ENCODE assay signal across 19 mouse cellular contexts in the genomic region with DNA sequence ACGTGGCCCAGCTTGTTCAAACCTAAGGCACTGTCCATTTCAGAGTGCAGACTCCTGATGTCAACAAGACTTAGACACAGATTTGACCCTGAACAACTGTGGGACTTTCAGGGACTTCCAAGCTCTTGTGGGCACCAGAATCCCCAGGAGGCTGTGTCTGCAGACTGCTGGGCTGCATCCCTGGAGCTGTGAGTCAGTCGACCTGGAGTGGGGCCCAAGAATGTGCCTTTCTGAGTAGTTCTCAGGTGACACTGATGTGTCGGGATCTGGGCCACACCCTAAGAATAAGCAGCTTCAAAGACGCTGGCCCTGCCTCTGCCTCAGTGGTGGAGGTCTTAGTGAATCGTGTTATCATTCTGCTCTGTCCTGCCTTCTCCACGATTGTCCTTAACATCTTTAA.
DNase-seq lines count a peak whose midpoint lies in the region; ATAC-seq and TF ChIP-seq lines count a peak whose summit lies in the region.
"Had no signal": no experiment of that assay in that cellular context is flagged by ENCODE, and none has a peak within 500 bp of the region (broad histone marks: within the 10 kb centered on the region; RNA-seq: fewer than 3 reads in every experiment).

No protein-coding gene starts in this region.

- DNase-seq in heart, adult 11 months, result peak; percentile 91
- DNase-seq in fibroblast of lung, adult 2 months (ENCODE audit: low read depth), result peak; percentile 81
- peak; percentile 42 for DNase-seq in heart, postnatal 4 days
- no peak for DNase-seq in kidney, postnatal 36 days
- DNase-seq in urinary bladder, postnatal 4 days (ENCODE audit: low spot score in 2 of 2), result no peak
- DNase-seq: cerebellum, postnatal 36 days; kidney, postnatal 25 days; liver, embryonic 13.5 days; thymus, postnatal 36 days had no signal

- ATAC-seq in heart, embryonic 11.5 days (replicated peaks; ENCODE audit: insufficient number of reproducible peaks, low FRiP score, low TSS enrichment), result no peak
- ATAC-seq in intestine, postnatal 0 days, result no peak
- ATAC-seq: CD4-positive, CD25-positive, alpha-beta regulatory T cell, adult 4 months; forebrain, embryonic 14.5 days; intestine, embryonic 16.5 days; midbrain, embryonic 16.5 days had no signal

- H3K4me3 ChIP-seq in heart, embryonic 11.5 days (ENCODE audit: low read depth, low read length), result no peak overlapping the region
- no peak overlapping the region for H3K4me3 ChIP-seq in C2C12 (ENCODE audit: insufficient read depth, poor library complexity, severe bottlenecking)
- H3K4me3 ChIP-seq in intestine, postnatal 0 days (ENCODE audit: low read depth, low read length), result no peak overlapping the region
- H3K4me3 ChIP-seq: hindbrain, embryonic 12.5 days; limb, embryonic 10.5 days; liver, embryonic 13.5 days; neural tube, embryonic 12.5 days had no signal

- no peak overlapping the region for H3K9ac ChIP-seq in heart, embryonic 11.5 days (ENCODE audit: low read depth, low read length)
- H3K9ac ChIP-seq in intestine, postnatal 0 days (ENCODE audit: low read depth, low read length), result no peak overlapping the region
- H3K9ac ChIP-seq: hindbrain, embryonic 12.5 days; liver, embryonic 13.5 days; neural tube, embryonic 12.5 days had no signal

- WGBS in heart, embryonic 11.5 days (ENCODE audit: insufficient replicate concordance), result 66% methylated on average over 6 of the region's 6 CpGs
- WGBS in intestine, postnatal 0 days, result 47% methylated on average over 6 of the region's 6 CpGs

- H3K27me3 ChIP-seq in heart, embryonic 11.5 days (ENCODE audit: control insufficient read depth, insufficient read depth, low read length), result peaks cover 4% of the 10 kb centered on the region; the same call in 1 of the 2 replicates
- no peaks in the 10 kb centered on the region for H3K27me3 ChIP-seq in C2C12 (ENCODE audit: control insufficient read depth, insufficient read depth, insufficient read length)
- no peaks in the 10 kb centered on the region for H3K27me3 ChIP-seq in intestine, postnatal 0 days (replicated peaks; ENCODE audit: control insufficient read depth, insufficient read depth, low read length)
- H3K27me3 ChIP-seq: hindbrain, embryonic 12.5 days; liver, embryonic 13.5 days; neural tube, embryonic 12.5 days had no signal

- TF ChIP-seq CTCF in C2C12 (IDR thresholded peaks at IDR 0.05; ENCODE audit: control insufficient read depth, insufficient read depth, insufficient read length), result no peak
- TF ChIP-seq CTCF in intestine, postnatal 0 days (IDR thresholded peaks at IDR 0.05; ENCODE audit: low read depth), result no peak

- H3K36me3 ChIP-seq in heart, embryonic 11.5 days (ENCODE audit: control insufficient read depth, insufficient read depth, low read length), result no peaks in the 10 kb centered on the region
- H3K36me3 ChIP-seq in C2C12 (ENCODE audit: control insufficient read depth, insufficient read depth), result no peaks in the 10 kb centered on the region
- H3K36me3 ChIP-seq in intestine, postnatal 0 days (ENCODE audit: control insufficient read depth, insufficient read depth), result no peaks in the 10 kb centered on the region
- H3K36me3 ChIP-seq: hindbrain, embryonic 12.5 days; limb, embryonic 10.5 days; liver, embryonic 13.5 days; neural tube, embryonic 12.5 days had no signal

- no peaks in the 10 kb centered on the region for H3K4me1 ChIP-seq in heart, embryonic 11.5 days (ENCODE audit: control insufficient read depth, insufficient read depth, low read length)
- H3K4me1 ChIP-seq in intestine, postnatal 0 days (replicated peaks; ENCODE audit: control insufficient read depth, insufficient read depth, low read length), result no peaks in the 10 kb centered on the region
- H3K4me1 ChIP-seq: hindbrain, embryonic 12.5 days; limb, embryonic 10.5 days; neural tube, embryonic 12.5 days had no signal

- H3K9me3 ChIP-seq in heart, embryonic 11.5 days (replicated peaks; ENCODE audit: control insufficient read depth, low read length), result no peaks in the 10 kb centered on the region
- H3K9me3 ChIP-seq in intestine, postnatal 0 days (ENCODE audit: control insufficient read depth), result no peaks in the 10 kb centered on the region
- H3K9me3 ChIP-seq: hindbrain, embryonic 12.5 days; limb, embryonic 10.5 days; liver, embryonic 13.5 days; neural tube, embryonic 12.5 days had no signal

- H3K4me2 ChIP-seq in heart, embryonic 11.5 days, result no peak overlapping the region
- H3K4me2 ChIP-seq in intestine, postnatal 0 days (replicated peaks; ENCODE audit: low read depth), result no peak overlapping the region
- H3K4me2 ChIP-seq: hindbrain, embryonic 12.5 days; liver, embryonic 13.5 days; neural tube, embryonic 12.5 days had no signal

- no peak overlapping the region for H3ac ChIP-seq in C2C12 (ENCODE audit: control insufficient read depth, insufficient read length, low read depth)

- no peak overlapping the region for H3K27ac ChIP-seq in heart, embryonic 11.5 days (ENCODE audit: low read depth, low read length)
- H3K27ac ChIP-seq in intestine, postnatal 0 days (ENCODE audit: low read depth, low read length), result no peak overlapping the region
- H3K27ac ChIP-seq: hindbrain, embryonic 12.5 days; limb, embryonic 10.5 days; liver, embryonic 13.5 days; neural tube, embryonic 12.5 days had no signal

- H3K79me3 ChIP-seq in C2C12 (ENCODE audit: low read depth), result no peaks in the 10 kb centered on the region

- no peaks in the 10 kb centered on the region for H3K79me2 ChIP-seq in C2C12 (ENCODE audit: control insufficient read depth, insufficient read depth)

TF ChIP-seq in C2C12, 6 proteins besides CTCF, POLR2A, EP300 and RAD21:
- peak; percentile 44 for TF ChIP-seq MYOD1 (IDR thresholded peaks at IDR 0.05; ENCODE audit: control insufficient read depth, insufficient read length, low read depth)
- TF ChIP-seq FOSL1 (IDR thresholded peaks at IDR 0.05; ENCODE audit: insufficient read depth, low read length, poor library complexity, severe bottlenecking), result peak; percentile 62
- no peak for TF ChIP-seq USF1 (IDR thresholded peaks at IDR 0.05; ENCODE audit: low read depth)
- no peak for TF ChIP-seq CEBPB (IDR thresholded peaks at IDR 0.05; ENCODE audit: low read depth)
- no peak for TF ChIP-seq MYOG (IDR thresholded peaks at IDR 0.05; ENCODE audit: control insufficient read depth, extremely low read depth, insufficient read length)
- TF ChIP-seq MAX (IDR thresholded peaks at IDR 0.05), result no peak

Comparison
In these comparisons a context has a peak if more than half of its experiments do, and no peak if none do; other contexts are left out.
1. DNase-seq: peak in heart, adult 11 months (single experiment), fibroblast of lung, adult 2 months (single experiment) and heart, postnatal 4 days (single experiment); none in kidney, postnatal 36 days (0 of 2) and urinary bladder, postnatal 4 days (0 of 2).